Mouse (Mus musculus) common myeloid progenitor, adult 5-6 weeks (primary cell): ENCODE results near the gene Eif4g1. TPM values are rescaled to one million over a fixed set of nuclear protein-coding genes. Genes with fewer than 3 reads are reported as not detected.

Source experiments
- ATAC-seq: replicated peaks from 2 replicates; pipeline ENCODE4 v1.8.0; 2016; ENCODE audit warnings: low read depth, mild to moderate bottlenecking, moderate TSS enrichment, inconsistent platforms; ENCODE audit not compliant: poor library complexity, severe bottlenecking
- total RNA-seq: library from RNA; stranded (forward); fragments of 200-1000, 187-1606 nt; gene quantifications from 2 replicates; pipeline ENCODE4 v1.2.3, GENCODE M21; 2017

Gene Eif4g1
- total RNA-seq, 1 experiment from 2014 or later = 334 TPM

DNA sequence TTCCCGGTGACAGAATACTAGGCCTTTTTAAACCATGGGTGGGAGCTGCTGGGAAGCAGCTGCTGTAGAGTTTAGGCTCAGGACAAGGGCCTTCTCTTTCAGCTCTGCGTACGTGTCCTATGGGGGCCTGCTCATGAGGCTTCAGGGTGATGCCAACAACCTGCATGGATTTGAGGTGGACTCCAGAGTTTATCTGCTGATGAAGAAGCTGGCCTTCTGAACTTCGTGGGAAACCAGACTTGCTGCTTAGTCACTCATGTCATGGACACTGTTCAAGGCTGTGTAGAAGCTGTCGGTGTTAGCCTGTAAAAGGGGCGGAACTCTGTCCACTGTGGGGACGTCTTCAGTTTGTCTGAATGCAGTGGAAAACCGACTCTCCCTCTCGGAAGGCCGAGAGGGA, 53.7 kb downstream of the Eif4g1 start:
- no peak for ATAC-seq

DNA sequence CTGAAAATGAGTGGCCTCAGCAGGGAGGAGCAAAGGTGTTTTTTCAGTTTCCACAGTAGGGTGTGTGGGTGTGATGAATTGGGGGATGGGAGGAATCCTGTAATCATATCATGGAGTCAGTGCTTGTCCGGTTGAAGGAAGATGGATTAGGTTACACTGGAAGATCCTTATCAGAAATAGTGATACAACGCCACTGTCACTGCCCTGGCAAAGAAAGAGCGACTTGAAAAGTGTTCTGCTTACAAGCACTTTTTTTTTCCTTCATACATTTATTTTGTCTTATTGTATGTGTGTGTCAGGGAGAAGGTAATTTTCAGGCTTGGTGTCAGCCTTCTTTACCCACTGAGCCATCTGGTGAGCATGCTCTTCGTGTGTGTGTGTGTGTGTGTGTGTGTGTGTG, 54.6 kb downstream of the Eif4g1 start:
- ATAC-seq = no peak

DNA sequence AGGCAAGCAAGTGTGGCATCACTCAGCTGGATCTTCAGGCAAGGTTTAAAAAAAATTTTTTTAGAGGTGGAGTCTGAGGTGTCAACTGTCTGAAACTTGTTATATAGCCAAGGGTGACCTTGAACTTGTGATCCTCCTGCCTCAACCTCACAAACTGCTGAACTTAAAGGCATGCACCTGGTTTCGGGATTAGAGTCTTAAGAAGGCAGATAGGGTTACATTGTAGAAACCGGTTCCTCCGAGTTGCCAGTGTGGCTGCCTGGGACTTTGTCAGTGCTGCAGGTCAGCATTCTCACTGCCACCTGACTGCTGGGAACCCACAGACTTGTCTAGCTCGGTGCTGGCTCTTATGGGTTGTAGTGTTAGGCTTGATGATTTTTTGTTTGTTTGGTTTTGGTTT, 55.1 kb downstream of the Eif4g1 start:
- ATAC-seq = no peak

DNA sequence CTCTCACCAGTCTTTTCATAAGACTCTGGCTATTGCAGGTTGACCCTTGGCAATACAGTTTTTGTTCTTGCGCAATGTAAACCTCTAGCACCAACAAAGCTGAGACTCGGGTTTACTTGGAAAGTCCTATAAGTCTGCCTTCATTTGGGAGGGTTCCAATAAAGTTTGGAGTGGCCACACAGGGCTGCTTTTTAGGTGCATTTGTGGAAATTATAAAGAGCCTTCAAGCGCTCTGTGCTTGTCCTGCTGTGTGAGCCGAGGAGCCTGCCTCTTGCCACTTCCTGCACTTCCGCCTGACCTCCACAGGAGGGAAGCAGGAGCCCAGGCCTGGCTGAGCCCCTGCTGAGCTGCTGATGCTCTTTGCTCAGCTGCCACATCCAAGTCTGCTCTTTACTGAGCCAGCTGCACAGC, 56.2 kb downstream of the Eif4g1 start:
- ATAC-seq = peak; percentile 99

DNA sequence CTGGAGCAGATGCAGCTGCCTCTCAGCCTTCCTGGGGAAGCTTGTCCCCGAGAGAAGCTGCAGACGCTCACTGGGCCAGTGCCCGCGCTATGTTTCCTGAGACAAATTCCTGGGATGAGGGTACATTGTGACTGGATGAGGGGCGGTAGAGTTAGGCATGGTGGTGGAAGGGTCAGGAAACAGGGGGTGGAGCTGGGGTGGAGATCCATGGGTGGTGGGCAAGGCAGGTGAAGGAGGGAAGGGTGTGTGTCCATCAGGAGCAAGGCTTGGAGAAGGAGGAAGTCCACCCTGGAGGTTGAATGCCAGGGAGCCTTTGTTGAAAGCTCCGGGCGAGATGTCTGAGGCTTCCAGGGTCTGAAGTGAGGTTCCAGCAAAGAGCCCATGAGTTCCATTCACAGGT, 57.2 kb downstream of the Eif4g1 start:
- ATAC-seq = no peak

DNA sequence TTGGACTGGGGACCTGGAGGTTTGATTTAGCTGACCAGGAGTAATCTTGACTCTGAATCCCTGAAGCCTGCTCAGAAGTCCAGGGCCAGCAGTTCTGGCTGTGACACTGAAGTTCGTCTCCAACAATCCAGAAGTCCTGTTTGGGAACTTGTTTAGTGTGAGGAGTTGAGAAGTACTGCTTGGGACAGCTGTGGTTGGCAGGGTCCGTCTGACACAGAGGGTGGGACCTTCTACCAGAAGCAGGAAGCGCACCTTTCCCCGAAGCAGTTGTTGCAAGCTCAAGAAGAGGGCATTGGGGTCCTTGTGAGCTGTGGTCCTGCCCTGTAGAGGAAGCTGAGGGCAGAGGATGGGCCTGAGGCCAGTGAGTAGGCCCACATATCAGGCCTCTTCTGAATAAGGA, 57.6 kb downstream of the Eif4g1 start:
- no peak for ATAC-seq

DNA sequence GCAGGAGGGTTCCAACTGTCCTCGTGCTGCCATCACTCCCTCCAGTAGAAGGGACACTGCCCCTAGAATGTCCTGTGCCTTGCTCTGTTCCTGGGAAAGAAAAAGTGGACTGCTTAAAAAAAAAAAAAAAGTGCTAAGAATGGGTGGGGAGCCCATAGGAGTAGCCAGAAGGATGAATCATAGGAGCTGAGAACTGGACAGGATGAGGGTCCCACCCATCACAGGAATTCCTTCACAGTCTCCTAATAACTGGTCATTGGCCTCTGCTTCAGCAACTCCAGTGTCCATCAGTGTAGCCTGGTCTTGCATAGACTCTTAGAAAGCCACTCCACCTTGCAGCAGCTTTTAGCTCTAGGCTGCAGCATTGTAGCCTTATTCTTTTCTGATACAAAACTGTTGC, 58.3 kb downstream of the Eif4g1 start:
- ATAC-seq = no peak

DNA sequence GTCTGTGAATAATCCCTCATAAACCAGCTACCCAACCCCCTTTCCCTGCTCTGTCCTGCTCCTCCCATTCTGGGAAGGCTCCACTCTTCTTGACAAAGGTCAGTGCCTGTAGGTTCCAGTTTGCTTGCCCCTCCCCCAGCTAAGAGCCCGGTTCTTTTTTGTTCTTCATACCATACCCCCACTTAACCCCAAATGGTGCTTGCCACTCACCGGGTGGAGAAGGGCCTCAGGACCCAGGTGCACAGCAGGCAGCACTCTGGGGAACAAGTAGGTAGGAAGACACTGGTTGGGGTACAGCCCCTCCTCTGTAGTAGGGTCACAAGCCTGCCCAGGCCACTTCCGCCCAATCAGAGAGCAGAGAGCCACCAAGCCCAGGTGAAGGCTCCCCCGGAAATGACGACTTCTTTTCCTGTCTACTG, 62.2 kb downstream of the Eif4g1 start:
- ATAC-seq = no peak

DNA sequence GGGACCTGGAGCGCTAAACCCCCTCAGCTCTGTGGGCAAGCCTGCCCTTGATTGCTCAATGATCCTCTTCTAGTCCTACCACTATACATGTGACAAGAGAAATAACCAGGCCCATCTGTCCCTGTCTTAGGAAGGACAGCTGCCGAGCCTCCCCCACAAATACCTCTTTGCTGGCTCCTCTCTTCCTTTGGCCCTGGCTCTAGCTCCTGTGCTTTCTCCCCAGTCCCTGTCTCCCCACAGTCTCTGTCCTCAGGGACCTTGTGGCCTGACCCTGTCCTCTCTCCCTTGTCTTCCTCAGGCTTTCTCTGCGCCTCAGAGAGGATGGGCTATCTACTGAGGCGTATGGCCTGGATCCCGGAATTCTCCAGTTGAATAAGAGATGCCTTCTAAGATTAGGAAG, 63.6 kb downstream of the Eif4g1 start:
- peak; percentile 31; the same call in 1 of the 2 replicates for ATAC-seq

DNA sequence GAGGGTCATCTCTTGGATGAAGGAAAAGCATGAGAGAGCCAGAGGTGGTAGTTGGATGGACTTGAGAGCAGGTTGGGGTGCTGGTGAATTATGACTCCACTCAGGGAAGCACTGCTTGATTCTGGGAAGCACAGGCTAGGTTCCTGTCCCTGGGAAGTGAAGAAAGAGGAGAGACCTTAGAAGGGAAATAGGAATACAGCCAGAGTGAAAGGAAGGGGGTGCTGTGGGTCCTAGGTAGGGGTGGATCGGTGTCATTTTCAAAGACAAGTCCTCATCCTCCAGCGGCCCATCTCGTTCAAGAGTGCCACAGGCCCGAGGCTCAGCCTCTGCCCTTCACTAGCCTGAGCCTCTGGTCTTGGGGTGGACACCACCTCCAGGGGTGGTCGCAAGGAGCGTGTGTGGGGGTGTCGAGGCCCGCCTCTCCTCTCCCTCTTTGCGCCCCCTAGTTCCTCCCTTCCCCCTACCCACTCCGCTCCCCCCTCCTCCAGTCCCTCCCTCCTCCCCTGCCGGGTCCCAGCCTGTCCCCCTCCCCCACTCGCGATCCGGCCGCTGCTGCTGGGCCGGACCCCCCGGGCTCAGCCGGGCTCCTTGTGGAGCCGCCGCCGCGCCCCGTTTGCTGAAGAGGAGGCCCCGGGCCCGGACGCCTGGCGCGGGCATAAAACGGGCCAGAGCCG, 64.3 kb downstream of the Eif4g1 start:
- no peak for ATAC-seq

DNA sequence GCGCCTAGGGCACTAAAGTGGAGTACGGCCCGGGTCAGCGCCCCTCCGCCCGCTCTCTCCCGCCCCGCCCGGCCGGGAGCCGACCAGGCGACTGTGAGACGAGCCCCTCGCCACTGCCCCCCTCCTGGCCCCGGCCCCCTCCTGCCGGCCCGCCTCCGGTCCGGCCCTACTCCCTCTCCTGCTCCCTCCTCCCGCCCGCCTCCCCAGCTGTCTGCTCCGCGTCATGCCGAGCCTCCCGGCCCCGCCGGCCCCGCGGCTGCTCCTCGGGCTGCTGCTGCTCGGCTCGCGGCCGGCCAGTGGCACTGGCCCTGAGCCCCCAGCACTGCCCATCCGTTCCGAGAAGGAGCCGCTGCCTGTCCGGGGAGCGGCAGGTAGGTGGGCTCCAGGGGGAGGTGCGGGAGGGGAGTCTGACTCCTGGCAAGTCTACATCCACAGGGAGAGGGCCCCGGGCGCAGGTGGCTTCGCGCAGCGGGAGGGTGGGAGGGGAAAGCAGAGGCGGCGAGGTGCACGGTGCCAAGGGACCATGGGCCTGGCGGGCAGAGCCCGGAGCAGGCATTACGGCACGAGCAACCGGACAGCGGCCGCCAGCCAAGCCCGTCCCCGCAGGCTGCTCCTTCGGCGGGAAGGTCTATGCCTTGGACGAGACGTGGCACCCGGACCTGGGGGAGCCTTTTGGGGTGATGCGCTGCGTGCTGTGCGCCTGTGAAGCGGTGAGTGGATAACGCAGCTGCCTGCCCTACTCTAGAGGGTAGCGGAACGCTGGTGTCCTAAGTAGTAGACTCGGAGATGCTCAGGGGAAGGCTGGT, 65.0 kb downstream of the Eif4g1 start, which contains the start of gene Chrd:
Gene Chrd, plus strand, starts transcription at position 203 of the 806 bp plus-strand sequence.
- peak; percentile 44 for ATAC-seq

DNA sequence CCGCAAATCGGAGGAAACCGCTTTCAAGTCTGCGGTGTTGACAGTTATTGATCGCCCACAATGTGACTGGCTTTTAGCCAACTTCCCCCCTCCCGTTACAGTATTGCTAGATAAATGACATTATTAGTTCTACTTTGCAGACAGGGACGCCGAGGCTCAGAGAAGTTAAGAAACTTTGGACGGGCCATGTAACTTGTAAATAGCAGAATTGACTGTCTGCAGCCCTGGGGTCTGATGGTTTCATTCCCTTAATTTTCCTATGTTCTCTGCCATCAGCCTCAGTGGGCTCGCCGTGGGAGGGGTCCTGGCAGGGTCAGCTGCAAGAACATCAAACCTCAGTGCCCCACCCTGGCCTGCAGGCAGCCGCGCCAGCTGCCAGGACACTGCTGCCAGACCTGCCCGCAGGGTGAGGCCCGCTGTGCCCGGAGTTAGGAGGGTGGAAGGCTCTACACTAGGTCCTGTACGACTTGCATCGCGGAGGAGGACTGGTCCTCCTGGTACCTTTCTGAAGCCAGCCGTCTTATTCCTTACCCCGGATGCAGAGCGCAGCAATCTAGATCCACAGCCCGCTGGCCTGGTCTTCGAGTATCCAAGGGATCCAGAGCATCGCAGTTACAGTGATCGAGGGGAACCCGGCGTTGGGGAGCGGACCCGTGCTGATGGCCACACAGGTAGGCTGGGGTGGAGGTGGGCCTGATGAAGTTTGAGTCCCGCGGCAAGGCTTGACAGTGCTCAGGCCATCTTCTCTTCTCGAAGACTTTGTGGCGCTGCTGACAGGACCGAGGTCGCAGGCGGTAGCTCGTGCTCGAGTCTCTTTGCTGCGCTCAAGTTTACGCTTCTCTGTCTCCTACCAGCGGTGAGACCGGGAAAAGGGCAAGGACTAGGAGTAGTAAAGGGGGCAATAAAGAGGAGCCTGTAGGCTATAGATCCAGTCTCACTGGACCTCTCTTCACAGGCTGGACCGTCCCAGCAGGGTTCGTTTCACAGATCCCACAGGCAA, 65.9 kb downstream of the Eif4g1 start, which contains the start of gene Thpo:
Gene Thpo, minus strand, starts transcription at position 781 of the 1,000 bp plus-strand sequence.
- ATAC-seq = no peak

DNA sequence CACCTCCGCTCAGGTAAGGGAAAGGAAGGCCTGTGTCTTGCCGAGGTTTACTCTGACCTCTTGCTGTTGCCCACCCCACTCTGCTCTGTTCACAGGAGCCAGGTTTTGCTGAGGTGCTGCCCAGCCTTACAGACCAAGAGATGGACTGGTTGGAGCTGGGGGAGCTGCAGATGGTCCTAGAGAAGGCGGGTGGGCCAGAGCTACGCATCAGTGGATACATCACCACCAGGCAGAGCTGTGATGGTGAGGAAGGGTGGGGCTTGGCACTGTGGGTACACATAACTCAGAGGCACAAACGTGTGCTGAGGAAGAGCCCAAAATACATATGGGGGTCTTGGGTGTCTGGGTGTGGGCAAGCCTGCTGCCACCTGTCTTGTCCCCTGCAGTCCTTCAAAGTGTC, 67.5 kb downstream of the Eif4g1 start:
- ATAC-seq = no peak

DNA sequence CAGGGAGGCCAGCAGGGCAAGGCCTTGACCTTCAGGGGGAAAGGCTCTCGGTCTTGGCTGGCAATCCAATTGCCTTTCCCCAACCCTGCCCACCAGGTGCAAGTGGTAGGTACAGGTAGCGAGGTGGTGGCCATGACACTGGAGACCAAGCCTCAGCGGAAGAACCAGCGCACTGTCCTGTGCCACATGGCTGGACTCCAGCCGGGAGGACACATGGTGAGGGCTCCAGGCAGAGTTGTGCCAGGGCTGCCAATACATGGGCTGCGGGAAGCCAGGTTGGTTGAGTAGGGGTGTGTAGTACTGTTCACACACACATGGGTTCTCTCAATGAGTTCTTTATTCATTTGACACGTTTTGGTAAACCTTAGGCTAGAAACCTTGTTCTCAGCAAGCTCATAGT, 68.1 kb downstream of the Eif4g1 start:
- ATAC-seq = no peak

DNA sequence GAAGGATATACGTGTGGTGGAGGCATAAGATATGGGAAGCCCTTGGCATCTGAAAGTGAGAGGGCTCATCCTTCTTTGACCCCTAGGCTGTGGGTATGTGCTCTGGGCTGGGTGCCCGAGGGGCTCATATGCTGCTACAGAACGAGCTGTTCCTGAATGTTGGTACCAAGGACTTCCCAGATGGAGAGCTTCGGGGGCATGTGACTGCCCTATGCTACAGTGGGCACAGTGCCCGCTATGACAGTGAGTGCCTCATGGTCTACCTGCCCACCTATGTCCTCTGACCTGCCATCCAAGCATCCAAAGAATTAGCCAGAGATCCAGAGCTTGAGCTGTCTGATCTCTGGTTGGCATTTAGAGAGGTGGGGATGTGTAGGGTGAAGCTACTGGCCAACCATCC, 68.7 kb downstream of the Eif4g1 start:
- no peak for ATAC-seq

DNA sequence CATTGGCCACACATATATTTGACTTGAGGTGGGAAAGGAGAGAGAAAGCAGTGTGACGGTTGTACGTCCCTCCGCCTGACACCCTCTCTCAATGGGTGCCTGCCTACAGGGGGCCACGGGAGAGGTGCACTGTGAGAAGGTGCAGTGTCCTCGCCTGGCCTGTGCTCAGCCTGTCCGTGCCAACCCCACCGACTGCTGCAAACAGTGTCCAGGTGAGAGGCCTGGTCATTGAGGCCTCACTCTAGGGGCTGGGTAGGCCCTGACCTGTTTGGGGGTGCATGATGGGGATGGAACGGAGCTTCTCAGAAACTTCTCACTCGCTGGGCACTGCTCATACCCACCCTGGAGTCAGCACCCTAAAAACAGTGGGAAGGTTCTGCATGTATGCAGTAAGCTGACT, 71.7 kb downstream of the Eif4g1 start:
- ATAC-seq = no peak
